Mouse (Mus musculus): ENCODE measurements around the gene Cox19.

- TF ChIP-seq EP300 (IDR thresholded peaks at IDR 0.05; ENCODE audit: insufficient read depth, low read depth, low read length), result no peak
- TF ChIP-seq CTCF (IDR thresholded peaks at IDR 0.05; ENCODE audit: low read depth, low read length), result no peak
- TF ChIP-seq POLR2A (IDR thresholded peaks at IDR 0.05; ENCODE audit: insufficient read depth, low read length), result no peak
Observed at GRCm38 (mm10) chr5:139366484-139366883, 15.3 kb upstream of the Cox19 start.
